Mouse (Mus musculus) kidney, postnatal 0 days (tissue): ENCODE data around the gene Ythdc1. TPM values are rescaled to one million over a fixed set of nuclear protein-coding genes. Genes with fewer than 3 reads are reported as not detected.
A peak's percentile ranks its signal among the peaks of the same experiment; 100 is the strongest.
"Not testable (repeated sequence)": the region's sequence is repeated elsewhere in the genome, so short reads cannot be mapped to it uniquely, and the experiment has no call there.

Source experiments
- ATAC-seq: fragments of 200-750 bp; cut with Nextera tagmentation; replicated peaks from 2 replicates; pipeline ENCODE4 v1.8.0; 2017; ENCODE audit warnings: low read depth, moderate number of reproducible peaks, moderate TSS enrichment, moderate library complexity; ENCODE audit not compliant: low FRiP score
- DNase-seq: peaks from one replicate; pipeline ENCODE4 v3.0.0-alpha.2; 2016; ENCODE audit warnings: low spot score
- H3K27ac ChIP-seq: fragments of 300-500 bp; sonication (generic); 2 replicates; pipeline ENCODE4 v1.5.1; 2014; ENCODE audit warnings: mild to moderate bottlenecking
- H3K27me3 ChIP-seq: fragments of 300-500 bp; sonication (generic); 2 replicates; pipeline ENCODE4 v1.6.1; 2014; ENCODE audit warnings: low read length, mixed read lengths; ENCODE audit not compliant: insufficient read depth
- H3K36me3 ChIP-seq: fragments of 300-500 bp; sonication (generic); 2 replicates; pipeline ENCODE4 v1.6.1; 2014; ENCODE audit warnings: low read length, mixed read lengths; ENCODE audit not compliant: insufficient read depth
- H3K4me1 ChIP-seq: fragments of 300-500 bp; sonication (generic); replicated peaks from 2 replicates; pipeline ENCODE4 v1.6.1; 2014; ENCODE audit warnings: antibody characterized with exemption, low read length, mixed read lengths; ENCODE audit not compliant: insufficient read depth
- H3K4me2 ChIP-seq: fragments of 300-500 bp; sonication (generic); 2 replicates; pipeline ENCODE4 v1.6.1; 2014; ENCODE audit warnings: mild to moderate bottlenecking, low read length, moderate library complexity, mixed read lengths
- H3K4me3 ChIP-seq: fragments of 300-500 bp; sonication (generic); replicated peaks from 2 replicates; pipeline ENCODE4 v1.5.1; 2014; ENCODE audit warnings: low read depth, low read length
- H3K9ac ChIP-seq: fragments of 300-500 bp; sonication (generic); 2 replicates; pipeline ENCODE4 v1.6.1; 2014; ENCODE audit warnings: low read depth, low read length
- H3K9me3 ChIP-seq: fragments of 300-500 bp; sonication (generic); replicated peaks from 2 replicates; pipeline ENCODE4 v1.6.1; 2016; ENCODE audit warnings: low read length, inconsistent platforms, mixed read lengths
- CTCF ChIP-seq: IDR thresholded peaks from 2 replicates; pipeline ENCODE4 v1.5.1; 2016; ENCODE audit warnings: antibody characterized with exemption, low read depth, mild to moderate bottlenecking, moderate library complexity
- WGBS: fragments of 180-500 bp; shearing (Covaris S2); extraction: QIAGEN DNeasy Blood & Tissue Kit; methylation state at CpG from one replicate; pipeline ENCODE4 v1.1.7; 2014; 5-methylcytosine and 5-hydroxymethylcytosine counted together
- polyA plus RNA-seq: library from polyadenylated mRNA; unstranded; fragments of >200 nt; fragmentation: Nextera tagmentation; extraction: Ambion mirVana; gene quantifications from 2 replicates; pipeline ENCODE4 v1.2.1, GENCODE M21; 2015

Ythdc1 gene
- polyA plus RNA-seq, 1 experiment from 2014 or later, result 32.0 TPM

DNA sequence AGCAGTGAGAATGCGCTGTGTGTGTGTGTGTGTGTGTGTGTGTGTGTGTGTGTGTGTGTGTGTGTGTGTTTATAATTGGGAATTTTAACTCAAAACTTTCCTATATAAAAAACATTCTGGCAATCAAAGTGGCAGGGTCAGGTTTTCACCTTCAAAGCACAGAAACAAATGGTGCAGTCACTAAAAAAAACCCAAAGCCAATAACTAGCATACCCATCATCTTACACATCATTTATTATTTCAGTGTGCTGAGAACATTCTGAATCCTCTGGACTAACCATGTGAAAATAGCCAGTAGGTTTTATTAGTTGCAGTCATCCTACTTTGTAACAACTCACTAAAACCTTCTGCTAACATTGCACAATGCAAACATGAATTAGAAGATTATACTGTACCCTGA lies 19.8 kb upstream of the Ythdc1 start:
- Histone ChIP-seq H3K4me2 (no peak overlapping the region), H3K9ac (no peak overlapping the region), H3K36me3 (no peaks in the 10 kb centered on the region), H3K27me3 (no peaks in the 10 kb centered on the region), H3K4me3 (no peak overlapping the region), H3K27ac (no peak overlapping the region), H3K4me1 (no peaks in the 10 kb centered on the region), H3K9me3 (no peaks in the 10 kb centered on the region)
- DNase-seq (no peak), ATAC-seq (no peak)
- no peak for TF ChIP-seq CTCF
- WGBS, result 83% methylated on average over 1 of the region's 1 CpGs

DNA sequence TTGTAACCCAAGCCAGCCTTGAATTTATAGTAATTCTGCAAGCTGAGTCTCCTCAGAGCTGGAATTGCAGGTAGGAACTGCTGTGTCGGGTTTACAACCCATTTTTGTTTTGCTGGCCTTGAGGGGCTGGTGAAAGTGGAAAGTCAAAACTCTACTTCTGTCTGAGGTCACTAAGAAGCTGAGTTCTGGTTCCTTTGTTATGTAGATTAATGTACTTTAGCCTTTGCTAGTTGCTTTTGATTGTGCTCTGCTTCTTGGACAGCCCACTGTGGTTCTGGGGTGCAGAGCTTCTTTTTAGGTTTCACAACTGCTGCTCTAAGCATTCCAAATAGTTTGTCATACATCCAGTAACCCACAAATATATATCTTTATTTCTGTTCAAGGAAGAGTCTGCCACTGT lies 17.2 kb upstream of the Ythdc1 start:
- DNase-seq (no peak), ATAC-seq (no peak)
- no peak overlapping the region for H3K9ac ChIP-seq
- H3K9me3 ChIP-seq, result no peaks in the 10 kb centered on the region
- no peak overlapping the region for H3K27ac ChIP-seq
- no peak for TF ChIP-seq CTCF
- H3K27me3 ChIP-seq, result no peaks in the 10 kb centered on the region
- no peaks in the 10 kb centered on the region for H3K36me3 ChIP-seq
- H3K4me2 ChIP-seq, result no peak overlapping the region
- H3K4me3 ChIP-seq, result no peak overlapping the region
- no peaks in the 10 kb centered on the region for H3K4me1 ChIP-seq
- WGBS, result 36% methylated on average over 1 of the region's 1 CpGs

DNA sequence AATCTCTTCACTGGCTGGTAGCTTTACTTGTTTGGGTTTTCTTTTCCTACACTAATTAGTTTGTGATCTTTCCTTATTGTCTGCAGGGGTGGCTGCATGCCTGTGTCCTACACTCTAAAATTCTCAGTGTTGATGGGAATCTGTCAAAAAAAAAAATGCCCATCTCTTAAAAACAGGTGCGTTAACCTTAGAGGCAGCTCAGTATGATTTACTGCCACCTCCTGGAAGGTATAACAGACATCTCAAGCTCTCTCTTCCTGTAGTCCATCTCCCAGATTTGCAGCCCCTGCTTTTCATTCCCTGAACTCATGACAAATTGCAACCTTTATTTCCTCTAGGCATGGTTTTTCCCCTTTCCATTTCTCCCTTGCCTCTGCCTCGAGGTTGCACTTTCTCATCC lies 14.1 kb upstream of the Ythdc1 start:
- 44% methylated on average over 2 of the region's 2 CpGs for WGBS
- H3K27me3 ChIP-seq, result no peaks in the 10 kb centered on the region
- H3K9me3 ChIP-seq, result no peaks in the 10 kb centered on the region
- 0 out of 2 replicates have a peak, but pooled peaks have one; percentile 7 for TF ChIP-seq CTCF
- H3K27ac ChIP-seq, result no peak overlapping the region
- DNase-seq (no peak), ATAC-seq (no peak)
- no peaks in the 10 kb centered on the region for H3K4me1 ChIP-seq
- H3K9ac ChIP-seq, result no peak overlapping the region
- H3K4me3 ChIP-seq, result no peak overlapping the region
- H3K36me3 ChIP-seq, result no peaks in the 10 kb centered on the region
- no peak overlapping the region for H3K4me2 ChIP-seq

DNA sequence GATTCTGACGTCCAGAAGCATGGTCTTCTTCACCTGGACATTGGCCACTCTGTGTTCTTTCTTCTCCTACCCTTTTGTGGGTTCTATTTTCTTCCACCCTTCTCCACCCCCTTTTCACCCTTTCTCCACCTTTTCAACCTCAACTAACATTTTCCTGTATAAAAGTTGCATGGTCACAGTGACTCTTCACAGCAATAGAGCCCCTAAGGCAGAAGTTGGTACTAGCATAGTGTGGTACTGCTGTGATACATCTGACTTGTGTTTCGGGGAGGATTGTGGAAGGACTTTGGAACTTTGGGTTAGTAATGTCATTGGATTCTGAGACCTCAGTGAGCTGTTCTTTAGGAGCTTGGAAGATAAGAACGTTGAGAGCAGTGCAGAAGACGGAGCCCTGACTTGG lies 11.8 kb upstream of the Ythdc1 start:
- no peak for ATAC-seq
- Histone ChIP-seq H3K36me3 (no peaks in the 10 kb centered on the region), H3K27me3 (no peaks in the 10 kb centered on the region), H3K9ac (no peak overlapping the region), H3K4me2 (no peak overlapping the region), H3K27ac (no peak overlapping the region), H3K9me3 (no peaks in the 10 kb centered on the region), H3K4me3 (no peak overlapping the region), H3K4me1 (no peaks in the 10 kb centered on the region)
- DNase-seq, result no peak
- WGBS, result 65% methylated on average over 4 of the region's 4 CpGs
- no peak for TF ChIP-seq CTCF

DNA sequence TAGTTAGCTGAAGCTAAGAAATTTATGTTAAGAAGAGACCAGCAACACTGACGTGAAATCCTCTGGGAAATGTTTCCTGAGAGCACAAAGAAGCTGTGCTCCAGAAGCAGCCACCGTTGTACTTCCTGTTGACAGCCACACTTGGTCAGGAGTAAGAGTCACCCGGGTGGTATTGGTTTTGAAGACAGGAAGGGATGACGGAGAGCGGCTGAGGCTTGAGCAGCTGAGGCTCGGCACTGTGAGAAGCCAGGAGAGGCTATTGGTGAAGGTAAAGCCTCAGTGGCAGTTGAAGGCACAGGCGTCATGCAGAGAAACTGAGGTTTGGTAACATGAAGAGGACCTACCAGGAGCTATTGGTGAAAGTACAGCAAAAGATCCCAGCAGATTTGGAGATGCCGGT lies 11.2 kb upstream of the Ythdc1 start:
- Histone ChIP-seq H3K4me3 (no peak overlapping the region), H3K9ac (no peak overlapping the region), H3K4me1 (no peaks in the 10 kb centered on the region), H3K4me2 (no peak overlapping the region), H3K9me3 (no peaks in the 10 kb centered on the region), H3K27ac (no peak overlapping the region), H3K36me3 (no peaks in the 10 kb centered on the region), H3K27me3 (no peaks in the 10 kb centered on the region)
- peak; percentile 16 for DNase-seq
- 58% methylated on average over 8 of the region's 8 CpGs for WGBS
- no peak for TF ChIP-seq CTCF
- no peak for ATAC-seq

DNA sequence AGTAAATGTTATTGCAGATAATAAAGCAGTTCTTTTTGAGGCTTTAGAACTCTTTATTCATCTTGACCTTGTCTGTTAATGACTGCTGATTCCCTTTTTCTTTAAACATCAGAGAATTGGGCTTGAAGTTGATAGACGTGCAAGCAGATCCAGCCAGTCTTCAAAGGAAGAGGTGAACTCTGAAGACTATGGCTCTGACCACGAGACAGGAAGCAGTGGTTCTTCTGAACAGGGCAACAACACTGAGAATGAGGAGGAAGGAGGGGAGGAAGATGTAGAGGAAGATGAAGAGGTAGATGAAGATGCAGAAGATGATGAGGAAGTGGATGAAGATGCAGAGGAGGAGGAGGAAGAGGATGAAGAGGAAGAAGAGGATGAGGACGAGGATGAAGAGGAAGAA lies 12.8 kb downstream of the Ythdc1 start:
- no peaks in the 10 kb centered on the region for H3K4me1 ChIP-seq
- H3K9ac ChIP-seq, result no peak overlapping the region
- peaks cover 18% of the 10 kb centered on the region; the same call in 1 of the 2 replicates for H3K36me3 ChIP-seq
- TF ChIP-seq CTCF, result no peak
- no peaks in the 10 kb centered on the region for H3K27me3 ChIP-seq
- WGBS, result 59% methylated on average over 3 of the region's 3 CpGs
- no peak overlapping the region for H3K4me3 ChIP-seq
- ATAC-seq, result no peak
- H3K4me2 ChIP-seq, result no peak overlapping the region
- H3K9me3 ChIP-seq, result no peaks in the 10 kb centered on the region
- no peak overlapping the region for H3K27ac ChIP-seq
- DNase-seq, result no peak

DNA sequence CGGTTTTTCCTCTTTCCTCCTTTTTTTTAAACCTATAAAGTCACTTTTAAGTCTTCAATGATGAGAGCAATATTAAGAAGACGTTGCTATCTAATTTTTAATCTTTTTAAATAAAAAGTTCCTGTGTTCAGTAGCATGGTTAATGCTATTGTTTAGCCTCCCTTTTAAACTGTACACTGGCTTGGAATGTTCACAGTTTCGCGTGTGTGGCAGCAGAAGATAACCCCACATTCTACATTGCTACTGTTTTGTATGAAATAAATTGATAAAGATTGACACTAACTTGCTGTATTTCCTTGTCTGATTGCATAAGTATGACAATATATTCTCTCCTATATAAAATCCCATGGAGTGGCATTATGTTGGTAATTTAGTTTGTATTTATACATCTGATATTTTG lies 32.4 kb downstream of the Ythdc1 start:
- H3K4me1 ChIP-seq, H3K9me3 ChIP-seq, H3K27ac ChIP-seq, DNase-seq, H3K9ac ChIP-seq, H3K27me3 ChIP-seq, H3K4me3 ChIP-seq, ATAC-seq, H3K4me2 ChIP-seq: not testable (repeated sequence)
- WGBS, result 93% methylated on average over 4 of the region's 4 CpGs
- peaks cover 17% of the 10 kb centered on the region; the same call in 1 of the 2 replicates for H3K36me3 ChIP-seq
